Mouse (Mus musculus): ENCODE data around the gene Rps6kl1. TPM values are rescaled to one million over a fixed set of nuclear protein-coding genes. Genes with fewer than 3 reads are reported as not detected.

Gene Rps6kl1
- polyA plus RNA-seq, 1 experiment, result 1.9 TPM

- DNase-seq (ENCODE audit: low read depth), result no peak
Observed at GRCm38 (mm10) chr12:85109426-85109825, 41.6 kb downstream of the Rps6kl1 start.

GRCm38 (mm10) chr12:85108643-85109042 lies 42.4 kb downstream of the Rps6kl1 start:
- DNase-seq (ENCODE audit: low read depth), result no peak

- no peak for DNase-seq (ENCODE audit: low read depth)
Observed at GRCm38 (mm10) chr12:85106292-85106691, 44.8 kb downstream of the Rps6kl1 start.

- DNase-seq (ENCODE audit: low read depth), result no peak
Observed at GRCm38 (mm10) chr12:85104789-85105188, 46.3 kb downstream of the Rps6kl1 start.

GRCm38 (mm10) chr12:85103096-85103495 lies 48.0 kb downstream of the Rps6kl1 start:
- DNase-seq (ENCODE audit: low read depth), result no peak

GRCm38 (mm10) chr12:85101521-85102106 lies 49.5 kb downstream of the Rps6kl1 start:
- DNase-seq (ENCODE audit: low read depth), result no peak

- DNase-seq (ENCODE audit: low read depth), result no peak
Observed at GRCm38 (mm10) chr12:85101001-85101400, 50.1 kb downstream of the Rps6kl1 start.

GRCm38 (mm10) chr12:85095859-85096258 lies 55.2 kb downstream of the Rps6kl1 start:
- DNase-seq (ENCODE audit: low read depth), result no peak

- no peak for DNase-seq (ENCODE audit: low read depth)
Observed at GRCm38 (mm10) chr12:85095146-85095545, 55.9 kb downstream of the Rps6kl1 start.

- no peak for DNase-seq (ENCODE audit: low read depth)
Observed at GRCm38 (mm10) chr12:85094706-85095105, 56.4 kb downstream of the Rps6kl1 start.

- DNase-seq (ENCODE audit: low read depth), result no peak
Observed at GRCm38 (mm10) chr12:85094010-85094409, 57.1 kb downstream of the Rps6kl1 start.

GRCm38 (mm10) chr12:85092214-85092613 lies 58.9 kb downstream of the Rps6kl1 start:
- DNase-seq (ENCODE audit: low read depth), result no peak

GRCm38 (mm10) chr12:85091190-85091589 lies 59.9 kb downstream of the Rps6kl1 start:
- DNase-seq (ENCODE audit: low read depth), result no peak

GRCm38 (mm10) chr12:85087845-85088244 lies 63.2 kb downstream of the Rps6kl1 start:
- DNase-seq (ENCODE audit: low read depth), result no peak

Other genes with a start within 250 kb of the Rps6kl1 start
- gene Fcf1, start 180.4 kb downstream of the Rps6kl1 start, polyA plus RNA-seq (2012; rRNA removed), result 42.6 and 56.9 TPM in 2 replicates
- 37.6 and 42.5 TPM in 2 replicates for gene Arel1, start 180.4 kb downstream of the Rps6kl1 start, polyA plus RNA-seq (2012; rRNA removed)
- 9.3 and 18.3 TPM in 2 replicates for gene Ylpm1, start 154.9 kb downstream of the Rps6kl1 start, polyA plus RNA-seq (2012; rRNA removed)
- 3.0 and 3.4 TPM in 2 replicates for gene Prox2, start 40.5 kb downstream of the Rps6kl1 start, polyA plus RNA-seq (2012; rRNA removed)
- 125 and 132 TPM in 2 replicates for gene Dlst, start 40.4 kb downstream of the Rps6kl1 start, polyA plus RNA-seq (2012; rRNA removed)
- gene Pgf, start 26.5 kb upstream of the Rps6kl1 start, polyA plus RNA-seq (2012; rRNA removed), result 26.8 and 32.7 TPM in 2 replicates
- gene Eif2b2, start 68.2 kb upstream of the Rps6kl1 start, polyA plus RNA-seq (2012; rRNA removed), result 111 and 189 TPM in 2 replicates
- gene Mlh3, start 119.3 kb upstream of the Rps6kl1 start, polyA plus RNA-seq (2012; rRNA removed), result 8.3 and 10.1 TPM in 2 replicates
- gene Acyp1, start 137.2 kb upstream of the Rps6kl1 start, polyA plus RNA-seq (2012; rRNA removed), result 13.3 and 15.9 TPM in 2 replicates
- gene Zc2hc1c, start 137.3 kb upstream of the Rps6kl1 start, polyA plus RNA-seq (2012; rRNA removed), result 3.6 and 5.0 TPM in 2 replicates
- gene Nek9, start 188.1 kb upstream of the Rps6kl1 start, polyA plus RNA-seq (2012; rRNA removed), result 32.5 and 36.4 TPM in 2 replicates
- 269 and 341 TPM in 2 replicates for gene Tmed10, start 223.6 kb upstream of the Rps6kl1 start, polyA plus RNA-seq (2012; rRNA removed)

Data from gonadal fat pad, adult 2 months (tissue).